Mouse (Mus musculus): ENCODE results near the gene Chrd.

The Chrd gene

DNA sequence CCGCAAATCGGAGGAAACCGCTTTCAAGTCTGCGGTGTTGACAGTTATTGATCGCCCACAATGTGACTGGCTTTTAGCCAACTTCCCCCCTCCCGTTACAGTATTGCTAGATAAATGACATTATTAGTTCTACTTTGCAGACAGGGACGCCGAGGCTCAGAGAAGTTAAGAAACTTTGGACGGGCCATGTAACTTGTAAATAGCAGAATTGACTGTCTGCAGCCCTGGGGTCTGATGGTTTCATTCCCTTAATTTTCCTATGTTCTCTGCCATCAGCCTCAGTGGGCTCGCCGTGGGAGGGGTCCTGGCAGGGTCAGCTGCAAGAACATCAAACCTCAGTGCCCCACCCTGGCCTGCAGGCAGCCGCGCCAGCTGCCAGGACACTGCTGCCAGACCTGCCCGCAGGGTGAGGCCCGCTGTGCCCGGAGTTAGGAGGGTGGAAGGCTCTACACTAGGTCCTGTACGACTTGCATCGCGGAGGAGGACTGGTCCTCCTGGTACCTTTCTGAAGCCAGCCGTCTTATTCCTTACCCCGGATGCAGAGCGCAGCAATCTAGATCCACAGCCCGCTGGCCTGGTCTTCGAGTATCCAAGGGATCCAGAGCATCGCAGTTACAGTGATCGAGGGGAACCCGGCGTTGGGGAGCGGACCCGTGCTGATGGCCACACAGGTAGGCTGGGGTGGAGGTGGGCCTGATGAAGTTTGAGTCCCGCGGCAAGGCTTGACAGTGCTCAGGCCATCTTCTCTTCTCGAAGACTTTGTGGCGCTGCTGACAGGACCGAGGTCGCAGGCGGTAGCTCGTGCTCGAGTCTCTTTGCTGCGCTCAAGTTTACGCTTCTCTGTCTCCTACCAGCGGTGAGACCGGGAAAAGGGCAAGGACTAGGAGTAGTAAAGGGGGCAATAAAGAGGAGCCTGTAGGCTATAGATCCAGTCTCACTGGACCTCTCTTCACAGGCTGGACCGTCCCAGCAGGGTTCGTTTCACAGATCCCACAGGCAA lies 1.1 kb downstream of the Chrd start, which contains the start of gene Thpo:
Gene Thpo, minus strand, starts transcription at position 781 of the 1,000 bp plus-strand sequence.
- DNase-seq (ENCODE audit: low spot score) = no peak

DNA sequence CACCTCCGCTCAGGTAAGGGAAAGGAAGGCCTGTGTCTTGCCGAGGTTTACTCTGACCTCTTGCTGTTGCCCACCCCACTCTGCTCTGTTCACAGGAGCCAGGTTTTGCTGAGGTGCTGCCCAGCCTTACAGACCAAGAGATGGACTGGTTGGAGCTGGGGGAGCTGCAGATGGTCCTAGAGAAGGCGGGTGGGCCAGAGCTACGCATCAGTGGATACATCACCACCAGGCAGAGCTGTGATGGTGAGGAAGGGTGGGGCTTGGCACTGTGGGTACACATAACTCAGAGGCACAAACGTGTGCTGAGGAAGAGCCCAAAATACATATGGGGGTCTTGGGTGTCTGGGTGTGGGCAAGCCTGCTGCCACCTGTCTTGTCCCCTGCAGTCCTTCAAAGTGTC lies 2.7 kb downstream of the Chrd start:
- DNase-seq (ENCODE audit: low spot score) = no peak

DNA sequence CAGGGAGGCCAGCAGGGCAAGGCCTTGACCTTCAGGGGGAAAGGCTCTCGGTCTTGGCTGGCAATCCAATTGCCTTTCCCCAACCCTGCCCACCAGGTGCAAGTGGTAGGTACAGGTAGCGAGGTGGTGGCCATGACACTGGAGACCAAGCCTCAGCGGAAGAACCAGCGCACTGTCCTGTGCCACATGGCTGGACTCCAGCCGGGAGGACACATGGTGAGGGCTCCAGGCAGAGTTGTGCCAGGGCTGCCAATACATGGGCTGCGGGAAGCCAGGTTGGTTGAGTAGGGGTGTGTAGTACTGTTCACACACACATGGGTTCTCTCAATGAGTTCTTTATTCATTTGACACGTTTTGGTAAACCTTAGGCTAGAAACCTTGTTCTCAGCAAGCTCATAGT lies 3.2 kb downstream of the Chrd start:
- DNase-seq (ENCODE audit: low spot score) = no peak

- no peak for DNase-seq (ENCODE audit: low spot score)
These were observed 3.9 kb downstream of the Chrd start for GRCm38 (mm10) chr16:20736823-20737222.

GRCm38 (mm10) chr16:20739845-20740244 lies 6.9 kb downstream of the Chrd start:
- no peak for DNase-seq (ENCODE audit: low spot score)

GRCm38 (mm10) chr16:20746641-20747040 lies 13.7 kb downstream of the Chrd start:
- DNase-seq (ENCODE audit: low spot score) = peak; percentile 72

DNA sequence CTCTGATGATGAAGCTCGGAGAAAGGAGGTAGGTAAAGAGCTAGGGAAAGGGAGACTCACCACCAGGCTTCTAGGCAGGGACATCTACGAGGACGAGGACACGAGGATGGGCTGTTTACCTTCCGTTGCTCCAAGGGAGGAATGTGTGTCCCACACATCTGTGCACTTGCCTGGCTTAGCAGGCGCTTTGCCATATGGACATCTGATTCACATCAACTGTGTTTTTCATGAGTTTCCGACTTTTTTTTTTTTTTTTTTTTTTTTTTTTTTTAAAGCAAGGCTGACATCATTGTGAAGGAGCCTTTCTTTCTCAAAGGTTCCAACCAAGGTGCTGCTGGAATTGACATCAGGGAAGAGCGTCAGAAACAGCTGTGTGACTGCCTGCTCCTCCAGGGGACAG lies 17.6 kb downstream of the Chrd start:
- no peak for DNase-seq (ENCODE audit: low spot score)

GRCm38 (mm10) chr16:20756052-20756451 lies 23.1 kb downstream of the Chrd start:
- no peak for DNase-seq (ENCODE audit: low spot score)

DNA sequence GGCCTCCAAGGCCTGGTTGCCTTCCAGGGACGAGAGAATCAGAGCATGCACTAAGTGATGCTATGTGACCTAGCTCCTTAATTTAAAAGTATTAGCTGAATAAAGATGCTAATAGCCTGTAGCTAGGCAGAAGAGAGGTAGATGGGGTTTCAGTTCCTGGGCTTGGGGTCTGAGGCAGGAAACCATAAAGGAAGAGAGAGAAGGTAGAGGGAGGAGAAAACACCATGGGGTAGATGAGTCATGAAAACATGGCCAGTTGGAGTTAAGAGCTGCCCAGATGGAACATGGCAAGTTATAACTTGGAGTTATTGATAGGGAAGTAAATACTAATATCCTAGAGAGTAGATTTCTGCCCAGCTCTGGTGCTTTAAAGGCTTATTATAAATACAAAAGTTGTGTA lies 24.5 kb downstream of the Chrd start:
- DNase-seq (ENCODE audit: low spot score) = no peak

GRCm38 (mm10) chr16:20761681-20762080 lies 28.8 kb downstream of the Chrd start:
- DNase-seq (ENCODE audit: low spot score) = no peak

- DNase-seq (ENCODE audit: low spot score) = no peak
These were observed 32.3 kb downstream of the Chrd start for GRCm38 (mm10) chr16:20765244-20765643.

DNA sequence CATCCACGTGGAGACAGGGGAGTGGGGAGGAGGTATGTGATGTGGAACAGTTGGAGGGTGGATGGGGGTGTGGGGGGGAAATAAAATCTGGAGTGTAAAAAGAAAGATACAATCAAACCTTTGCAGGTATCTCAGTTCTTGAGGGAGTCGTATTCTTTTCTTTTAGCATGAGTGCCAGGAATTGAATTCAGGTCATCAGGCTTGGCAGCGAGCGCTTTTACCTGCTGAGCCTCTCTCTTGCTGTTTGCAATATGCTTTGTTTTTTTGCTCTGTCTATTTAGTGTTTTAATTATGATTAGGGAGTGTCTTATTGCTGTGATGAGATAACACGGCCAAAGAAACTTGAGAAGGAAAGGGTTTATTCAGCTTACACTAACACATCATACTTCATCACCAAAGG lies 42.1 kb downstream of the Chrd start:
- no peak for DNase-seq (ENCODE audit: low spot score)

DNA sequence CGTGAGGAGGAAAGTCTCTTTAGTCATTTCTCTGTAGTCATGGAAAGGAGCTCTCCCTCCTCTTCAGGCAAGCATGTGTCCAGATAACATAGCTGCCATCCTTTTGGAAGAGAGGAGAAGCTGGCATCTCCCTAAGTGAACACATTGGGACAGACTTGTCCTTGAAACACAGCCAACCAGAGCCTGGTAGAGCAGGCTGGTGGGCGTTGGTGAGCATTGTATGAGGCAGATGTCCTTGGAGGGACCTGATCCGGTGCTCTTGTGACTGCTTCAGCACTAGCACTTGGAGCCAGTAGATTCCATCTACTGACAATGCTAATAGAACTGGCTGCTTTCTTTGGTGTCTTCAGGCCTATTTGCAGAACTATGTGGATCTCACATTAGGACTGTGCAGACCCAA lies 46.9 kb downstream of the Chrd start:
- no peak for DNase-seq (ENCODE audit: low spot score)

DNA sequence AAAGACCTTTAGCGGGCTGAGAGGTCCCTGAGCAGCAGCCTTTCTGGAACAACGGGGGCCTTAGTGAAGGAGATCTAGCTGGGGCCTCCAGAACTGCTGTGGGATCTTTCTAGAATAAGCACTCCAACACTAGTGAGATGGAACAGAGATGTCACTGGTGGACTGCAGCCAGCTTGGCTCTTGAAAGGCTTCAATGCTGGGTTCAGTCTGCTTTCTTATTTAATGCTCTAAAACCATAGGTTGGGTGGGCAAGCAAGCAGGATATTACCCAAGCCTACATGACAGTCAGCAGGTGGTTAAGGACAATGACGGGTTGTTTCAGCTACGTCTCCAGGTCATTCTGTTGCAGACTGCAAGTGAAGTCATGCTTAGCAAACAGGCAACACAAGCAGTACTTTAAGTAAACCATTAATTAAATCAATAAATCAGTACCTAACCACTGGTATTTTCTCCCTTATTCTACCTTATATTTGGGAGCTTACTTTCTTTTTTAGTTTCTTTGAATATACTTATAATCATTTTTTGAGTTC lies 48.2 kb downstream of the Chrd start:
- no peak for DNase-seq (ENCODE audit: low spot score)

DNA sequence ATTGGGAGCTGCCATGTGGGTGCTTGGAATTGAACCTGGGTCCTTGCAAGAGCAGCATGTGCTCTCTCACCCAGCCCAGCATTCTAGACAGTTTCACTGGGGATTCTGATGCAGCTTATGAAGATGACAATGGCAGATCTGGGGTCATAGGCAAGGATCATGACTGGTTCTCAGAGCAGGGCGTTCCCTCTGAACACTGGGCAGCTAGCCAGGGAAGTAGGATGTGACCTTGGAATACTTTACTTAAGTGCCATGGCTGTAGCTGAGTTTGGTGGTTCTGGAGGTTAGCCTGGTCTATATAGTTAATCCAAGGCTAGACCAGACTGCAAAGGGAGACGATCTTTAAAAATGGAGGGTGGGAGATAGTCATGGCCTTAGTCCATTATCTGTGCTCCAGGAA lies 51.0 kb downstream of the Chrd start:
- no peak for DNase-seq (ENCODE audit: low spot score)

DNA sequence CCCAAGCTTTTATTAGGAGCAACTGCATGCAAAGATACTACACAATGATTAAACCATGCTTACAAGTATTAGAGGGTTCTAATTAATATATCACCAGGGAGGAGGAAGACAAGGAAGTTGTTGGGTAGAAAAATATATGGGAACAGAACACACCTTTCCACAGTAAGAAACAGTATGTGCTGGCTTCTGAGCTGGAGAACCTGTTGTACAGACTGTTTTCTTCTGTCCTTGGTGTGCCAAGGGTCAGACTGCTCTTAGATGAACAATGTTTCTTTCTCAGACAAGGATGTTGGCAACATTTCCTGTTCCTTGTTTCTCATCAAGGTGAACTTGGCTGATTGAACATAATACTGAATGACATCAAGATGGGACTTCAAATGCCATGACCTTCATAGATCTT lies 51.8 kb downstream of the Chrd start:
- peak; percentile 40 for DNase-seq (ENCODE audit: low spot score)

- DNase-seq (ENCODE audit: low spot score) = no peak
These were observed 53.6 kb downstream of the Chrd start for GRCm38 (mm10) chr16:20786556-20786955.

DNA sequence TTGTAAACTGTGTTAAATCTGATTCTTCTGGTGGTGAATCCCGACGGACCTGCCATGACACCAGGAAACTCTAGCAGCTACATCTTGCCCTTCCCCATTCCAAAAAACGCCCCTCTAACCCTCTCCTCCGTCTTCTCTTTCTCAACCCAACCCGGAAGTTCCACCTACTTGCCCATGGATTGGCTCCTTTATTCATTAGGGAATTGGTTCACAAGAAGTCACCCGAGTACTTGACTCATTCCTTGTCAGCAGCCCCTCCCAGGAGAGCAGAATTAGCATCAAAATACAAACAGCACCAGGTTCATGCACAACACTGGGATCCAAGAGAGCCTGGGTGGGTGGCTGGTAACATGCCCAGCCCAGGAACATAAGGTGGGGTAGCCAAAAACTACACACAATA lies 58.9 kb downstream of the Chrd start:
- no peak for DNase-seq (ENCODE audit: low spot score)
